Mouse (Mus musculus) small intestine, adult 2 months (tissue): ENCODE measurements around the gene Kdelr3.

Source experiments
- CTCF ChIP-seq: fragments of 200-500 bp; IDR thresholded peaks from 2 replicates; pipeline ENCODE4 v1.5.1; 2012; ENCODE audit warnings: low read depth, mild to moderate bottlenecking, control low read depth, inconsistent platforms, low read length, moderate library complexity, mixed read lengths; ENCODE audit not compliant: insufficient replicate concordance, insufficient read length; ENCODE audit errors: extremely low read depth
- POLR2A ChIP-seq: fragments of 200-500 bp; IDR thresholded peaks from 2 replicates; pipeline ENCODE4 v1.6.1; 2012; ENCODE audit warnings: low read depth, mild to moderate bottlenecking, control low read depth, inconsistent platforms, low read length, moderate library complexity

- TF ChIP-seq POLR2A (no peak), CTCF (no peak)
Observed at GRCm38 (mm10) chr15:79559649-79560048, 43.4 kb downstream of the Kdelr3 start.
